Mouse (Mus musculus): ENCODE data around the gene Slc25a10.

- no peak for TF ChIP-seq CTCF (IDR thresholded peaks at IDR 0.05)
- peak; percentile 56 for TF ChIP-seq EP300 (IDR thresholded peaks at IDR 0.05)
These were observed 28.1 kb downstream of the Slc25a10 start for GRCm38 (mm10) chr11:120519738-120520137.

Data from lung, postnatal 0 days (tissue).